Mouse (Mus musculus) G1E (cell line): ENCODE results near the gene Snai3. TPM values are rescaled to one million over a fixed set of nuclear protein-coding genes. Genes with fewer than 3 reads are reported as not detected.

Source experiments
- ATAC-seq: 2 replicates; pipeline ENCODE4 v1.8.0; 2016; ENCODE audit warnings: mild to moderate bottlenecking; ENCODE audit not compliant: insufficient number of reproducible peaks, poor library complexity, low FRiP score, severe bottlenecking; ENCODE audit errors: extremely low read depth
- DNase-seq: peaks from one replicate; pipeline ENCODE4 v3.0.0; 2012; ENCODE audit warnings: low spot score
- H3K27me3 ChIP-seq: 2 replicates; pipeline ENCODE4 v1.6.1; 2012; ENCODE audit warnings: mild to moderate bottlenecking, low read length, inconsistent platforms; ENCODE audit not compliant: insufficient read depth
- H3K36me3 ChIP-seq: replicated peaks from 2 replicates; pipeline ENCODE3; 2012; ENCODE audit warnings: mild to moderate bottlenecking, inconsistent platforms
- H3K4me1 ChIP-seq: 2 replicates; pipeline ENCODE4 v1.6.1; 2012; ENCODE audit warnings: low read depth, low read length, inconsistent platforms, mixed read lengths; ENCODE audit not compliant: insufficient read depth
- H3K4me3 ChIP-seq: 2 replicates; pipeline ENCODE4 v1.5.1; 2012; ENCODE audit warnings: low read depth, mild to moderate bottlenecking, inconsistent platforms, low read length, moderate library complexity, mixed read lengths
- H3K9me3 ChIP-seq: replicated peaks from 2 replicates; pipeline ENCODE4 v1.6.1; 2012; ENCODE audit warnings: inconsistent platforms
- CTCF ChIP-seq: IDR thresholded peaks from 2 replicates; pipeline ENCODE4 v1.5.1; 2012; ENCODE audit warnings: low read depth, low read length, inconsistent platforms, mixed read lengths
- GATA1 ChIP-seq: IDR thresholded peaks from 2 replicates; pipeline ENCODE4 v1.6.1; 2012; ENCODE audit warnings: borderline replicate concordance, low read length, inconsistent platforms, mixed read lengths
- GATA2 ChIP-seq: IDR thresholded peaks from 2 replicates; pipeline ENCODE4 v1.6.1; 2012; ENCODE audit warnings: low read depth, low read length, inconsistent platforms, borderline replicate concordance
- POLR2AphosphoS5 ChIP-seq: IDR thresholded peaks from 2 replicates; pipeline ENCODE4 v1.6.1; 2012; ENCODE audit warnings: low read depth, low read length, inconsistent platforms; ENCODE audit not compliant: insufficient replicate concordance
- TAL1 ChIP-seq: conservative IDR thresholded peaks from 2 replicates; pipeline ENCODE4 v1.6.1; 2012; ENCODE audit warnings: low read depth, low read length, inconsistent platforms, mixed read lengths
- polyA plus RNA-seq: library from polyadenylated mRNA; stranded (reverse); fragments of >175 nt; gene quantifications from 2 replicates; pipeline ENCODE4 v1.2.3, GENCODE M21; 2012
- total RNA-seq, 2 experiments: library from RNA; stranded (forward) in 1 of 2; stranded (reverse) in 1 of 2; fragments of 200-1000 nt in 1 of 2; fragments of >200 nt in 1 of 2; fragmentation: Nextera tagmentation in 1 of 2; gene quantifications; 2 replicates each; pipeline ENCODE4 v1.2.3; 2014 to 2017

The Snai3 gene
- total and polyA plus RNA-seq, 3 experiments, result not detected

DNA sequence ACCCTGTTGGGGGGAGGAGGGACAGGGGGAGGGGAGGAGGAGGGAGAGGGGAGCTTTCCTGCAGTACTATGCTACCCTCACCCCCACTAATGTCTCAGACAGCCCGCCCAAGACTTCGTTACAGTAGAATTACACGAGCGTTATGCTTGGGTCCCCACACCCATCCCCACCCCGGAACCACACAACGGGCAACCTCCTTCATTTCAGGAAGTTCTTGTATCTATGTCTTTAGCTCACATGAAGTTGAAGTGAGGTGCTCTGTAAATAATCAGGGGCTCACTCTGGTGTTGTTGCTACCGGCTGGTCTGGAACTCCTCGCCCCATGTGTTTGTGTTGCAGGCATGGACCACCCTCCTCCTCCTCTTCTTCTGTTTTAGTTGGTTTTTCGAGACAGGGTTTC lies 32.4 kb downstream of the Snai3 start:
- Histone ChIP-seq H3K4me3 (no peak overlapping the region), H3K4me1 (peaks cover 55% of the 10 kb centered on the region), H3K27me3 (peaks cover 2% of the 10 kb centered on the region; the same call in 1 of the 2 replicates), H3K36me3 (peaks cover 73% of the 10 kb centered on the region), H3K9me3 (no peaks in the 10 kb centered on the region)
- ATAC-seq (no peak), DNase-seq (no peak)
- TF ChIP-seq TAL1 (no peak), GATA2 (no peak), GATA1 (no peak), POLR2AphosphoS5 (no peak), CTCF (no peak)

DNA sequence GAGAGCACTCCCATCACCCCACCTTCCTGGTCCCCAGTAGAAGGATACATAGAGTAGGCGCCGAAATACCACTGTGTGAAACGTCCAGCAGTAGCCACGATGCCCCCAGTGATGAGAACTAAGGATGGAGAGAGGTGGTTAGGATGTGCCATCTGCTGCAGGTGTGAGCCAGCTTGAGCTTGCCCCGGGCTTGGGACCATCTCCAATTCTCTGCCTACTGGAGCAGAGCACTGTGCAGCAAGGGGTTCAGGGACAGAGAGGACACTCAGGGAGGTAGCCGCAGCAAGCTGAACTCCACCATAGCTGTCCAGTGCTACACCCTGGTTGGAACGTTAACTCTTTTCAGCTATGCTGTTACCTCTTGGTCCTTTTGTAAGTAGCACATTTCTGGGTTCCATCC lies 32.9 kb downstream of the Snai3 start:
- no peak for TF ChIP-seq GATA1
- TF ChIP-seq GATA2, result no peak
- no peak for TF ChIP-seq CTCF
- no peak for TF ChIP-seq TAL1
- no peak for TF ChIP-seq POLR2AphosphoS5
- Histone ChIP-seq H3K9me3 (no peaks in the 10 kb centered on the region), H3K4me1 (peaks cover 50% of the 10 kb centered on the region), H3K36me3 (peaks cover 75% of the 10 kb centered on the region), H3K4me3 (no peak overlapping the region), H3K27me3 (peaks cover 5% of the 10 kb centered on the region; the same call in 1 of the 2 replicates)
- ATAC-seq (no peak), DNase-seq (no peak)

DNA sequence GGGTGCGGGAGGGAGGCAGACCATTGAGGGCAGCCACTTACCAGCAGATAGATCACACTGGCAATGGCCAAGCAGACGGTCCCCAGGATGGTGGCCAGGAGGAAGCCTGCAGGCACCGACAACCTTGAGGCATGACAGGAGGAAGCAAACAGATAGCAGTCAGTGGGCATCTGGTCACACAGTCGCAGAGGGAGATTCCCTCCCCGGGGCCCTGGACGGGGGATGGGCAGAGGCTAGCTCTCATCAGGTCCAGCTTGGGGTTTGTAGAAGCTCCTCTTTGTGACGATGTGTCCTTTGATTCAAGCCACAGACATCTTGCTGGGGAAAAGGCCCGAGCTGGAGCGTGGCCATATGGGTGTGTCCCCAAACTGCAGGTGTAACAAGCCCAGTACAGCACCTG lies 34.4 kb downstream of the Snai3 start:
- DNase-seq (no peak), ATAC-seq (no peak)
- TF ChIP-seq POLR2AphosphoS5 (no peak), GATA2 (no peak), GATA1 (no peak), TAL1 (no peak), CTCF (no peak)
- H3K9me3 ChIP-seq, result no peaks in the 10 kb centered on the region
- H3K36me3 ChIP-seq, result peaks cover 84% of the 10 kb centered on the region
- H3K4me1 ChIP-seq, result peaks cover 36% of the 10 kb centered on the region
- no peak overlapping the region for H3K4me3 ChIP-seq
- peaks cover 7% of the 10 kb centered on the region; the same call in 1 of the 2 replicates for H3K27me3 ChIP-seq

DNA sequence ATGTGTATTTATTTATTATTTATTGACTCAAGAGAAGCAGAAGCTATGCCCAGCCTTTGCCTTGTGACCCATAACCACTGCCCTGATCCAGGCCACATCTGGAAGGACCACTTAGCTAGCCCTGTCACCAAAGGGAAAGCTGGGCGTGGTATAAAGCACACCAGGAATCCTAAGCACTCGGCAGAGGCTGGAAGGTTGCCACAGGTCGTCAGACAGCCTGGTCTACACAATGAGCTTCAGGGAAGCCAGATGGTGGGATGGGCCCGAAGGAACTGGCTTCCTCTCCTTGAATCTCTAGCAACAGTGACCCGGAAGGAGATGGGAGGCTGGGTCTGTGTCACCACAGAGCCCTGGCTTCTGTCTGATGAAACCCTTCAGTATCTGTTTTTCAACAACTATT lies 36.9 kb downstream of the Snai3 start:
- Histone ChIP-seq H3K9me3 (no peaks in the 10 kb centered on the region), H3K36me3 (peaks cover 80% of the 10 kb centered on the region), H3K4me3 (no peak overlapping the region), H3K27me3 (peaks cover 7% of the 10 kb centered on the region; the same call in 1 of the 2 replicates), H3K4me1 (peaks cover 19% of the 10 kb centered on the region)
- TF ChIP-seq GATA2 (no peak), CTCF (no peak), GATA1 (no peak), TAL1 (no peak), POLR2AphosphoS5 (no peak)
- DNase-seq, result no peak
- no peak for ATAC-seq

DNA sequence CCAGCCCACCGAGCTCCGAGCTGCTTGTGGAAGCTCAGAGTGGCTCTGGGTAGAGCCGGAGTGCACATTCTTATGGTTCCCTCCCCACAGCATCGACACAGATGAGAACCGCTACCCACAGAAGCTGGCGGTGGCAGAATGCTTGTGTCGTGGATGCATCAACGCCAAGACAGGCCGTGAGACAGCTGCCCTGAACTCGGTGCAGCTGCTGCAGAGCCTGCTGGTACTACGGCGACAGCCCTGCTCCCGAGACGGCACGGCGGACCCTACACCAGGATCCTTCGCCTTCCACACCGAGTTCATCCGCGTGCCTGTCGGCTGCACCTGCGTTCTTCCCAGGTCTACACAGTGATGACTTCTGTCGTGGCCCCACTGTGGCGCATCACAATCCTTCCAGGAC lies 37.3 kb downstream of the Snai3 start:
- peaks cover 14% of the 10 kb centered on the region for H3K4me1 ChIP-seq
- no peak for DNase-seq
- H3K9me3 ChIP-seq, result no peaks in the 10 kb centered on the region
- peaks cover 80% of the 10 kb centered on the region for H3K36me3 ChIP-seq
- H3K4me3 ChIP-seq, result no peak overlapping the region
- H3K27me3 ChIP-seq, result peaks cover 7% of the 10 kb centered on the region; the same call in 1 of the 2 replicates
- ATAC-seq, result no peak
- TF ChIP-seq POLR2AphosphoS5 (no peak), GATA1 (no peak), GATA2 (no peak), CTCF (no peak), TAL1 (no peak)

DNA sequence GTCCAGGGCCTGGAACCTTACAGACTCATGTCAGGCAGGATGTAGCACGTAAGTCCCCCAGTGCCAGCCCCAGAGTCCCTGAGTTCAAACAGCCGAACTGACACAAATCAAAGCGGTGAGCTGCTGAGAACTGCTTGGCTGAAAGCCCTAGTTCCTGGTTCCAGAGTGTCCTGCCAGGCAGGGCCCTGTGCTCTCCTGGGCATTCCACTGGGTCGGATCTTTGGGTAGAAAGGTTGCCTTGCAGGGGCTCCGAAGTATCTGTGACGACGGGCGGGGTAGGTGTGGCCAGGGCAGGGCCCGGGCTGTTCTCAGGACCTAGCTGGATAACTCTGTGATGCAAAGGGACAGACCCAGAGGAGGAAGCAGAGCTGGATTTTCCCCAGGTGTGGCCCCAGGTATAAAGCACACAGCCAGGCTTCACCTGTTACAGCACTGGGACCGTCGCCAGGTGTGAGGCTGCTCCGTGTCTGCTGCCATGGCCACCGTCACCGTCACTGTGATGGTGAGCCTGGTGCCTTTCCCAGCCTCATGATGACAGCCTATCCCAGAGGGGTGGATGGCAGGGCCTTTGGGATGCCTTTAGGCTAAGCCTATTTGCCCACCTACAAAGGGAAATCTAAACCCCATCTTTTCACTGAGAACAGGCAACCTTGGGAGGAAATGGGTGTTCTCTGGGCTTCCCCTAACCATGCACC lies 39.0 kb downstream of the Snai3 start, which contains the start of gene Il17c:
TSS of gene Il17c (plus strand) at position 645 of the 695 bp plus-strand sequence.
- ATAC-seq (no peak), DNase-seq (no peak)
- Histone ChIP-seq H3K4me3 (no peak within 1 kb of the TSS), H3K27me3 (peaks cover 7% of the 10 kb centered on the region; the same call in 1 of the 2 replicates), H3K4me1 (0 out of 2 replicates have a peak, but pooled peaks cover 6% of the 10 kb centered on the region), H3K36me3 (peaks cover 78% of the 10 kb centered on the region), H3K9me3 (no peaks in the 10 kb centered on the region)
- TF ChIP-seq GATA2 (no peak), CTCF (no peak), TAL1 (no peak), GATA1 (no peak), POLR2AphosphoS5 (no peak)
